Mouse (Mus musculus) layer of hippocampus, adult 8-10 months (tissue): ENCODE data around the gene Zscan2. TPM values are rescaled to one million over a fixed set of nuclear protein-coding genes. Genes with fewer than 3 reads are reported as not detected.

Experiments
- DNase-seq, 2 experiments: peaks; one replicate each; pipeline ENCODE4 v3.0.0; 2022; ENCODE audit warnings: low spot score in 2 of 2
- total RNA-seq, 4 experiments: library from RNA; stranded (reverse); gene quantifications; 2 replicates each; pipeline ENCODE4 v1.2.4; 2022

Gene Zscan2
- total RNA-seq, 4 experiments from 2014 or later, result 11.8 to 15.0 (median 13.5) TPM

GRCm38 (mm10) chr7:80919647-80920008 lies 58.9 kb downstream of the Zscan2 start:
- no peak for DNase-seq

DNA sequence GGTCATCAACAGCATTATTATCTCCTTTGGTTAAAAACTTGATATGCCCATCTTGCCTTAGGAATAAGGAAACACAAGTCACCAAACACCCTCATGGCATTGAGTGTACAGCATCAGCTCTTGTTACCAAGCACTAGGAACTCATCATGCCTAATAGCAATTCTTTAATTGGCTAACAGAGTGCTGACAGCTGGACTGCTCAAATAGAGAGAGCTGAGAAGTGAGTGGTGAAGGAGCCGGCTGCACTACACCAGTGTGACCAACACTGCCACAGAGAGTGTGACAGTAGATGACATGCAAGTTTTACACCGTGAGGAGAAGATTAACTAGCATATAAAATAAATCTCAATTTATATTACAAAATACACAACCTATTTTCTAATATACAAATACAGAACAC lies 62.4 kb downstream of the Zscan2 start:
- no peak for DNase-seq

Other genes with a start within 250 kb of the Zscan2 start
- gene Crtc3, start 172.0 kb upstream of the Zscan2 start, total RNA-seq, result 10 to 100 TPM; 20.5 to 24.6 (median 21.8) TPM
- 10 to 100 TPM; 26.3 to 29.4 (median 26.8) TPM for gene Iqgap1, start 34.9 kb upstream of the Zscan2 start, total RNA-seq
- 10 to 100 TPM; 26.9 to 36.3 (median 30.5) TPM for gene Wdr73, start 40.3 kb downstream of the Zscan2 start, total RNA-seq
- gene Nmb, start 44.2 kb downstream of the Zscan2 start, total RNA-seq, result 10 to 100 TPM in 1 of 4 experiments, 1 to 10 TPM in 3; 8.3 to 12.2 (median 9.2) TPM
- gene Sec11a, start 86.9 kb downstream of the Zscan2 start, total RNA-seq, result 10 to 100 TPM; 50.9 to 60.0 (median 55.3) TPM
- gene Zfp592, start 132.8 kb downstream of the Zscan2 start, total RNA-seq, result 10 to 100 TPM; 21.5 to 30.6 (median 26.4) TPM
- under 1 TPM; 0.25 to 0.52 (median 0.36) TPM for gene Alpk3, start 196.7 kb downstream of the Zscan2 start, total RNA-seq